ENCODE assay signal across 8 mouse cellular contexts in the genomic region with DNA sequence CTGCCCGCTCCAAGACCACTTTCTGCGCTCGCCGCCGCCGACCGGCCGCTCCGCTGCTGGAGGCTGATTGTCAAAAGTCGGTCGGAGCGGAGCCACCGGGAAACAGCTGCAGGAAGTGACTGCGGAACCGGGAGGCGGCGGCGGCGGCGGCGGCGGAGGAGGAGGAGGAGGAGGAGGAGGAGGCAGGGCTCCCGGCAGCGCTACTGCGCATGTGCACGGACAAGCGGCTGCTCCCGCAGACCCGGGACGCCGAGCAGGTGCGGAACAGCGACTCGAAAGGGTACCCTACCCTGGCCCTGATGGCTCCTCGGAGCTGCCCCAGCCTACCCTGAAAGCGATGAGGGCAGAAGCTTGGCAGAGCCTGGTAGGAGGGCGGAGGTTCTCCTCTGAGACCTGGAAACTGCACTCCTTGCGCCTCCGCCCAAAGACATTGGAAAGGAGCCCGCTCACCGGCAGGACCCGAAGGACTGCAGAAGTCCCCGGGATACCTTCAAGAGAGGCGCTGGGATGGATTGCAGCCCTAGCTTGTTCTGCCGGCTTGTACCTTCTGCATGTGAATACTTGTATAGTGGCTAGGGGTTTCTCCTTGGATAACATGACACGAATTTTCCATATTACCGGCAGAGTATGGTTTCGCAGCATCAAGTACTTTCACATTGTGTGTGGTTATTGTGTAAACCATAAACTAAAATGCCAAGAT. TPM values are rescaled to one million over a fixed set of nuclear protein-coding genes. Genes with fewer than 3 reads are reported as not detected.
A peak's percentile ranks its signal among the peaks of the same experiment; 100 is the strongest.
DNase-seq lines count a peak whose midpoint lies in the region; ATAC-seq and TF ChIP-seq lines count a peak whose summit lies in the region.

Zmat3 (minus strand) TSS at position 469 of the 700 bp plus-strand sequence.

- H3K27me3 ChIP-seq in ES-Bruce4 (ENCODE audit: control insufficient read depth, insufficient read depth, low read length, poor library complexity, severe bottlenecking), result no peaks in the 10 kb centered on the region
- H3K27me3 ChIP-seq in forebrain, embryonic 15.5 days, result no peaks in the 10 kb centered on the region
- no peaks in the 10 kb centered on the region for H3K27me3 ChIP-seq in neural tube, embryonic 15.5 days (replicated peaks)

- no peak for TF ChIP-seq CTCF in ES-Bruce4 (IDR thresholded peaks at IDR 0.05; ENCODE audit: low read depth, low read length)
- peak; percentile 64 for TF ChIP-seq CTCF in layer of hippocampus, adult 2 months (conservative IDR thresholded peaks at IDR 0.05)
- no peak for TF ChIP-seq CTCF in lung, adult 2 months (IDR thresholded peaks at IDR 0.05; ENCODE audit: insufficient read depth, low read length)

- DNase-seq in cerebellum, adult 11 months, result peak; percentile 86
- DNase-seq in heart, postnatal 25 days (ENCODE audit: low spot score), result peak; percentile 67
- DNase-seq in layer of hippocampus, adult 2 months (ENCODE audit: low spot score in 2 of 2), result peak; percentile 78 to 79
- DNase-seq in lung, adult 2 months, result peak; percentile 84
- peak; percentile 80 for DNase-seq in testis, postnatal 10 days (ENCODE audit: low spot score)

- peak within 1 kb of the TSS; percentile 66 for H3K4me2 ChIP-seq in forebrain, embryonic 15.5 days (replicated peaks)
- H3K4me2 ChIP-seq in neural tube, embryonic 15.5 days, result peak within 1 kb of the TSS; percentile 67

- no peak for TF ChIP-seq EP300 in ES-Bruce4 (IDR thresholded peaks at IDR 0.05; ENCODE audit: insufficient read depth, low read depth, low read length)

- no peak for TF ChIP-seq POLR2A in ES-Bruce4 (IDR thresholded peaks at IDR 0.05; ENCODE audit: insufficient read depth, low read length)
- TF ChIP-seq POLR2A in lung, adult 2 months (IDR thresholded peaks at IDR 0.05; ENCODE audit: borderline replicate concordance, extremely low read depth, low read depth, low read length), result peak; percentile 62; the same call in 1 of the 2 replicates

- H3K27ac ChIP-seq in ES-Bruce4 (ENCODE audit: insufficient read depth, low read length), result peak within 1 kb of the TSS; percentile 97
- H3K27ac ChIP-seq in forebrain, embryonic 15.5 days (replicated peaks), result peak within 1 kb of the TSS; percentile 84
- H3K27ac ChIP-seq in layer of hippocampus, adult 2 months, result peak within 1 kb of the TSS; percentile 98
- peak within 1 kb of the TSS; percentile 94 for H3K27ac ChIP-seq in neural tube, embryonic 15.5 days (replicated peaks)

- peak within 1 kb of the TSS; percentile 92 for H3K9ac ChIP-seq in ES-Bruce4 (ENCODE audit: low read depth, poor library complexity, severe bottlenecking)
- peak within 1 kb of the TSS; percentile 71 for H3K9ac ChIP-seq in forebrain, embryonic 15.5 days (replicated peaks)
- H3K9ac ChIP-seq in neural tube, embryonic 15.5 days (replicated peaks), result peak within 1 kb of the TSS; percentile 86

- peak within 1 kb of the TSS; percentile 82 for H3K4me3 ChIP-seq in ES-Bruce4 (ENCODE audit: low read depth, low read length)
- H3K4me3 ChIP-seq in forebrain, embryonic 15.5 days, result peak within 1 kb of the TSS; percentile 71
- H3K4me3 ChIP-seq in layer of hippocampus, adult 2 months, result peak within 1 kb of the TSS; percentile 74
- peak within 1 kb of the TSS; percentile 96 for H3K4me3 ChIP-seq in lung, adult 2 months (replicated peaks; ENCODE audit: extremely low read depth, low read depth, low read length)
- H3K4me3 ChIP-seq in neural tube, embryonic 15.5 days (replicated peaks), result peak within 1 kb of the TSS; percentile 89

- peaks cover 1% of the 10 kb centered on the region for H3K4me1 ChIP-seq in ES-Bruce4 (ENCODE audit: control insufficient read depth, insufficient read depth, low read length)
- peaks cover 11% of the 10 kb centered on the region for H3K4me1 ChIP-seq in forebrain, embryonic 15.5 days
- peaks cover 7% of the 10 kb centered on the region; the same call in 1 of the 2 replicates for H3K4me1 ChIP-seq in lung, adult 2 months (ENCODE audit: control insufficient read depth, insufficient read depth, low read length)
- peaks cover 32% of the 10 kb centered on the region for H3K4me1 ChIP-seq in neural tube, embryonic 15.5 days

- no peaks in the 10 kb centered on the region for H3K9me3 ChIP-seq in ES-Bruce4 (replicated peaks; ENCODE audit: control insufficient read depth, insufficient read depth, low read length, poor library complexity, severe bottlenecking)
- no peaks in the 10 kb centered on the region for H3K9me3 ChIP-seq in forebrain, embryonic 15.5 days
- no peaks in the 10 kb centered on the region for H3K9me3 ChIP-seq in neural tube, embryonic 15.5 days (replicated peaks)

- intact Hi-C loops in heart, postnatal 25 days (cut with DNase I), result loop anchor here (2.0 kb wide), 1 partner anchor 31 kb away; the partner anchor contains the start of gene Pik3ca

- 4% methylated on average over 32 of the region's 48 CpGs for WGBS in forebrain, embryonic 15.5 days
- under 1% methylated on average over 39 of the region's 48 CpGs for WGBS in lung, adult 2 months
- WGBS in neural tube, embryonic 15.5 days, result 4% methylated on average over 22 of the region's 48 CpGs

- peaks cover 2% of the 10 kb centered on the region; the same call in 1 of the 2 replicates for H3K36me3 ChIP-seq in ES-Bruce4 (ENCODE audit: control insufficient read depth, insufficient read depth, low read length, poor library complexity, severe bottlenecking)
- no peaks in the 10 kb centered on the region for H3K36me3 ChIP-seq in forebrain, embryonic 15.5 days
- H3K36me3 ChIP-seq in neural tube, embryonic 15.5 days, result no peaks in the 10 kb centered on the region

- ATAC-seq in forebrain, embryonic 15.5 days (replicated peaks), result peak; percentile 87
- ATAC-seq in neural tube, embryonic 15.5 days (ENCODE audit: low FRiP score), result peak; percentile 90

RNA-seq across cellular contexts. Expression of gene Zmat3, which starts in this region (rescaled TPM):
- 112 and 122 TPM in 2 replicates for polyA plus RNA-seq in ES-Bruce4 (2011; ENCODE audit: insufficient read depth, insufficient read length, low read depth, missing spikeins)
- 6.4 and 6.5 TPM in 2 replicates for polyA plus RNA-seq in forebrain, embryonic 15.5 days (2015; fragmentation: Nextera tagmentation; extraction: Ambion mirVana)
- total RNA-seq in heart, postnatal 25 days (2021), result 1 to 10 TPM; 6.2 to 7.0 TPM
- 10 to 100 TPM; 58.2 to 59.9 TPM for total RNA-seq in layer of hippocampus, adult 2 months (2021)
- 7.3 and 10.8 TPM in 2 replicates for polyA plus RNA-seq in lung, adult 2 months (2012; rRNA removed)
- 7.5 and 7.6 TPM in 2 replicates for polyA plus RNA-seq in neural tube, embryonic 15.5 days (2015; fragmentation: Nextera tagmentation; extraction: Ambion mirVana)

Comparison
In these comparisons a context has a peak if more than half of its experiments do, and no peak if none do; other contexts are left out.
1. Peak in every context shown above with its lines: DNase-seq, ATAC-seq, H3K4me3 ChIP-seq and H3K27ac ChIP-seq.
2. RNA of gene Zmat3 (total RNA-seq): 58.2 to 59.9 TPM in layer of hippocampus, adult 2 months; 6.2 to 7.0 TPM in heart, postnatal 25 days; every median in the first group is over 4 times any median in the second.